Mouse (Mus musculus): ENCODE results near the gene Tctn1. TPM values are rescaled to one million over a fixed set of nuclear protein-coding genes. Genes with fewer than 3 reads are reported as not detected.
A peak's percentile ranks its signal among the peaks of the same experiment; 100 is the strongest.
"Not testable (repeated sequence)": the region's sequence is repeated elsewhere in the genome, so short reads cannot be mapped to it uniquely, and the experiment has no call there.

Gene Tctn1
- total RNA-seq, 2 experiments from 2014 or later = 1.8 to 2.0 TPM

DNA sequence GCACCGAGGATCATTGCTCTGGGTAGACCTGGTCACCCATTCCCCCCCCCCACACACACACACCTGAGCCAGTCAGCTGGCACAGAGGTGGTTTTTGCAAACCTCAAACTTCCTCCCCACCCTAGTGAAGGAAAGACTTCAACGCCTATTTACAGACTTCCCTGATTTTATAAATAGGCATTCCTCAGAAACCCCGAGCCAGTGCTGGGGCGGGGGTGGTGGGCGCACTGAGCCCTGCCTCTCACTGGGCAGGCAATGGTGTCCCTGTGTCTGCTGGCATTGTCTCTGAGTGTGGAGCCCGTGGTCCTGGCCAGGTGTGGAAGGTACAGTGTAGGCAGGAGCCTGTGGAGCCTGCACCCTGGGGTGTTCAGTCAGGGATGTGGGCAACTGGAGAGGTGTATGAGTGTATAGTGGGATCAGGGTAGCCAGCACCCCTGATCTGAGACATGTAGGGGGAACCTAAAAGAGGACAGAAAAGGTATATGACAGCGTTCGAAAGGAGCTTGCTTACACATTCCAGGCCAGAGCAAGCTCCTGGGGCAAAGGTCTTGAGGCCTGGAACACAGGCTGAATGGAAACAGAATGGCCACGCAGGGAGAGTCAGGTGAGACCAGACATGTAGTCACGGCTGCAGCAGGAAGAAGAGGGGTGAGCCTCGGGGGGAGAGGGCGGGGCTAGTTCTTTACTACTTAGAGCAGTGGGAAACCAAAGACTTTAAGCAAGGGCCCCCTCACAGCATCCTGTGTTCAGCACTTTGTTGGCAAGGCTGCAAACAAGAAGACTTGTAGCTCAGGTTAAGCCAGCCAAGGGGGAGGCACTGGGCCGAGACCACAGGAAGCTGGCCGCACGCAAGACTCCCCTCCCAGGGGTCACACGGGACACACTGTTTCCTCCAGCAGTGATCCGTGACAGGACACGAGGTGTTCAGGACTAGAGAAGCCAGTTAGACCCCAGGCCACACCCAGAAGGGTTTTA lies 44.3 kb downstream of the Tctn1 start:
- no peak overlapping the region for H3K4me3 ChIP-seq
- no peak for TF ChIP-seq CTCF (IDR thresholded peaks at IDR 0.05)
- H3K27ac ChIP-seq = no peak overlapping the region
- intact Hi-C loops (cut with DNase I) = no loop called here
- no peak for DNase-seq

- Histone ChIP-seq H3K27ac (no peak overlapping the region), H3K4me3 (no peak overlapping the region)
- intact Hi-C loops (cut with DNase I) = no loop called here
- TF ChIP-seq CTCF (IDR thresholded peaks at IDR 0.05) = no peak
- no peak for DNase-seq
Measured at GRCm38 (mm10) chr5:122218928-122219327, 45.3 kb downstream of the Tctn1 start.

DNA sequence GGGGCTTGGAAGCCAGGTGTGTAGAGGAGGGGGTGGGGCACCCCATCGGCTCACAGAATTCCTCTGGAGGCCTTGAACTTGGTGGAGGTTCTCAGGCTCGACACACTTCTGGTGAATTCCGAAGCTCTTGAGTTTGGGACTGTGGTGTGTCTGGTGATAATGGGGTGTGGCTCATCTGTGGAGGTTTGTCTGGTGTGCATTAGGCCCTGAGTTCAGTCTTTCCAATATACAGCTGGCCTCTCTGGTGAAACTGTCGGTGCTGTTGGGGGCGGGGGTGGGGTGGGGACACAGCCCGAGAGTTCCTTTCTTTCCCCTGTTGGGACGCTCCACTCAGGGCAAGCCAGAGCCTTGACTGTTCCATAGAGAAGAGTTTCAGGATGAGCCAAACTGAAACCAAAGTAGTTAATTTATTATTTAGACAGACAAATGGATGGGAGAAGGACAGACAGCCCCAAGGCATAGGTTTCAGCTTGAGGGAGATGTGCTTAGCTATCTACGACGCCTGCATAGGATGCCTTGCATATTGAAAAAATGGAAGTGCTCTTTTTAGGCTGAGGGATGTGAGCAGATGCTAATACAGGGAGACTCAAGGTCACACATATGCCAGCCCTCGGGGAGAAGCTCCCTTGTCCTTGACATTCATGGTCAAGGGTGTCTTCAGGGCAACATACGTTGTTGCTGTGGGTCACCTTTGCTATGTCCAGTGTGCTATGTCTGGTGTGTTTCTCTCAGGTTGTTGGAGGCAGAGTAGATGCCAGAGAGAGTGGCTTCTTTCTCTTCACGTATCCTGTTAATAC lies 46.0 kb downstream of the Tctn1 start:
- no peak for DNase-seq
- H3K4me3 ChIP-seq = no peak overlapping the region
- TF ChIP-seq CTCF (IDR thresholded peaks at IDR 0.05) = no peak
- intact Hi-C loops (cut with DNase I) = no loop called here
- no peak overlapping the region for H3K27ac ChIP-seq

DNA sequence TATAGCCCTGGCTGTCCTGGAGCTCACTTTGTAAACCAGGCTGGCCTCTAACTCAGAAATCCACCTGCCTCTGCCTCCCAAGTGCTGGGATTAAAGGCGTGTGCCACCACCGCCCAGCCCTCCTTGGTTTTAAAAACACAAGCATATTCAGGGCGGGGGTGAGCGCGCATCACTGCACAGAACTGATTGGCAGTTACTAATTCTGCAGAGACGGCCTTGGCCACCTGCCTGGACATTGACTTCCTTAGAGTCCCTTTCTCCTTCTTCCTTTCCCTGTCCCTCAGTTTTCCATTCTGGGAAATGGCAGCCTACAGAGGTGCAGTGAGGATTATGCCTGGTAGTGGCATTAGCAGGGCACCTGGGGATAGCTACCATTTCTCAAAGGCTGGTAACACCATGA lies 46.6 kb downstream of the Tctn1 start:
- H3K27ac ChIP-seq = no peak overlapping the region
- intact Hi-C loops (cut with DNase I) = no loop called here
- no peak overlapping the region for H3K4me3 ChIP-seq
- DNase-seq = no peak
- no peak for TF ChIP-seq CTCF (IDR thresholded peaks at IDR 0.05)

GRCm38 (mm10) chr5:122213861-122214260 lies 50.4 kb downstream of the Tctn1 start:
- no peak for DNase-seq
- H3K4me3 ChIP-seq = no peak overlapping the region
- H3K27ac ChIP-seq = no peak overlapping the region
- intact Hi-C loops (cut with DNase I) = no loop called here
- TF ChIP-seq CTCF (IDR thresholded peaks at IDR 0.05) = no peak

DNA sequence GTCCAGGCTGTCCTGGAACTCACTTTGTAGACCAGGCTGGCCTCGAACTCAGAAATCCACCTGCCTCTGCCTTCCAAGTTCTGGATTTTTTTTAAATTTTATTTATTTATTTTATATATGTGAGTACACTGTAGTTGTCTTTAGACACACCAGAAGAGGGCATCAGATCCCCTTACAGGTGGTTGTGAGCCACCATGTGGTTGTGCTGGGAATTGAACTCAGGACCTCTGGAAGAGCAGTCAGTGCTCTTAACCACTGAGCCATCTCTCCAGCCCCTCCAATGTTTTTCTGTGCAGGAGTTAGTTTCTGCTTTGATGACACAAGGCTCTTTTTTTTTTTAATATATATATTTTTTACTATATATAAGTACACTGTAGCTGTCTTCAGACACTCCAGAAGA lies 51.4 kb downstream of the Tctn1 start:
- intact Hi-C loops (cut with DNase I); H3K27ac ChIP-seq; DNase-seq; H3K4me3 ChIP-seq: not testable (repeated sequence)

- TF ChIP-seq CTCF (IDR thresholded peaks at IDR 0.05) = no peak
- Histone ChIP-seq H3K27ac (no peak overlapping the region), H3K4me3 (no peak overlapping the region)
- intact Hi-C loops (cut with DNase I) = no loop called here
- DNase-seq = no peak
Measured at GRCm38 (mm10) chr5:122212125-122212524, 52.1 kb downstream of the Tctn1 start.

GRCm38 (mm10) chr5:122210890-122211289 lies 53.4 kb downstream of the Tctn1 start:
- no peak overlapping the region for H3K27ac ChIP-seq
- no peak overlapping the region for H3K4me3 ChIP-seq
- DNase-seq = no peak
- no peak for TF ChIP-seq CTCF (IDR thresholded peaks at IDR 0.05)
- intact Hi-C loops (cut with DNase I) = no loop called here

- peak overlapping the region; percentile 65 for H3K4me3 ChIP-seq
- H3K27ac ChIP-seq = peak overlapping the region; percentile 50; the same call in 1 of the 2 replicates
- DNase-seq = peak; percentile 58
- intact Hi-C loops (cut with DNase I) = no loop called here
- TF ChIP-seq CTCF (IDR thresholded peaks at IDR 0.05) = no peak
Measured at GRCm38 (mm10) chr5:122209591-122210368, 54.5 kb downstream of the Tctn1 start.

GRCm38 (mm10) chr5:122208909-122209308 lies 55.4 kb downstream of the Tctn1 start:
- TF ChIP-seq CTCF (IDR thresholded peaks at IDR 0.05) = no peak
- intact Hi-C loops (cut with DNase I) = no loop called here
- H3K27ac ChIP-seq = no peak overlapping the region

GRCm38 (mm10) chr5:122206475-122206874 lies 57.8 kb downstream of the Tctn1 start, which contains the start of gene Hvcn1:
Hvcn1 (plus strand) TSS chr5:122206804.
- intact Hi-C loops (cut with DNase I) = no loop called here
- Histone ChIP-seq H3K27ac (no peak within 1 kb of the TSS), H3K4me3 (no peak within 1 kb of the TSS)
- no peak for DNase-seq
- no peak for TF ChIP-seq CTCF (IDR thresholded peaks at IDR 0.05)

More at GRCm38 (mm10) chr5:122208909-122209308, 55.4 kb downstream of the Tctn1 start:
- no peak for DNase-seq
- H3K4me3 ChIP-seq = no peak overlapping the region

DNA sequence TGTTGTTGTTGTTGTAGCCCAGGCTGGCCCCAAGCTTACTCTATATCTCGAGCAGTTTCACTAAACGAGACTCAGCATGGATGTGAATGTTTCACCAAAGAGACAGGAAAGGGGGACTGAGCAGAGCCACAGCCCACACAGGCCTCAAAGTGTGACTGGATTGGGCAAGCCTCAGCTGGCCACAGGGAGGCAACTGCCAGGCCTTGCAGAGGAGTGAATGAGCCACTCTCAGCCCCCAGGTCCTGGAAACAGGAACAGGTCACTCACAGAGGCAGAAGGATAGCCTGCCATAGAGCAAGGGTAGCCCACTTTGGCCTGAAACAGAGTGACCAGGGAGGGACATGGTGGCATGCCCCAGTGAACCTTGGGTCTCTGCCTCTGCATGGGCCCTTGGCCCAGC lies 60.1 kb downstream of the Tctn1 start:
- intact Hi-C loops (cut with DNase I) = no loop called here
- no peak overlapping the region for H3K4me3 ChIP-seq
- H3K27ac ChIP-seq = no peak overlapping the region
- TF ChIP-seq CTCF (IDR thresholded peaks at IDR 0.05) = no peak
- DNase-seq = no peak

All from gastrocnemius, adult 2 months (tissue).